Mouse (Mus musculus) spleen, postnatal 36 days (tissue): ENCODE results near the gene Focad.
"Not testable (repeated sequence)": the region's sequence is repeated elsewhere in the genome, so short reads cannot be mapped to it uniquely, and the experiment has no call there.

Experiments
- DNase-seq, 2 experiments: peaks; one replicate each; pipeline ENCODE4 v3.0.0; 2022; ENCODE audit warnings: low spot score in 2 of 2, mixed read lengths in 1 of 2

Focad gene

DNA sequence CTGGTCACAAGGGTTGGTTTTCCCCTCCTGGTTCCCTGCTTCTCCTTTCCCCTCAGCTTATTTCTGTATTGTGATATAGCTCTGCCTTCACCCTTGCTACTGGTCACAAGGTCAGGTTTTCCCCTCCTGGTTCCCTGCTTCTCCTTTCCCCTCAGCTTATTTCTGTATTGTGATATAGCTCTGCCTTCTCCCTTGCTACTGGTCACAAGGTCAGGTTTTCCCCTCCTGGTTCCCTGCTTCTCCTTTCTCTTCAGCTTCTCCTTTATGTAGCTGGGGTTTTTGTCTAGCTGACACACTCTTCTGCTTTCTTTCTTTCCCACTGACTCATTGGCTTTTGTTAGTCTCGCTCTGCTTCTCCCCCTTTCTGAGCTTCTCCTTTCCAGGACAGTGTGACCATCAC, 296.2 kb downstream of the Focad start:
- not testable (repeated sequence) for DNase-seq

DNA sequence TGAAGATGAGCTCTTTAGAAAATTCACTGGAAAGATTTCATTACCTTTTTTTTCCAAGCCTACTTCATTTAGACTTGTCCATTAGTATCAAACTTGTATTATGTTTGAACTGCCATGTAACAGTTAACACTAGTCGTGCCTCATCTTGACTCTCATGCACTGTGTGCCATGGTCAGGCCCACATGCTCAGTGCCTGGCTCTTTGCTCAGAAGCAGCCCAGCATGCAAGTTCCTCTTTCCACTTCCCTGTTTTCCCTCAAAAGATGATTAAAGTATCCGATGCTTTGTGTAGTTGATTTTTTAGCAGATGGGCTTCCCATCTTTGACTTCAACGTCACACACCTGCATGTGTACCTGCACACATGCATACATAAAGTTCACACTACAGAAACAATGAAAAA, 301.3 kb downstream of the Focad start:
- DNase-seq = peak in 1 of 2 experiments; percentile 7

DNA sequence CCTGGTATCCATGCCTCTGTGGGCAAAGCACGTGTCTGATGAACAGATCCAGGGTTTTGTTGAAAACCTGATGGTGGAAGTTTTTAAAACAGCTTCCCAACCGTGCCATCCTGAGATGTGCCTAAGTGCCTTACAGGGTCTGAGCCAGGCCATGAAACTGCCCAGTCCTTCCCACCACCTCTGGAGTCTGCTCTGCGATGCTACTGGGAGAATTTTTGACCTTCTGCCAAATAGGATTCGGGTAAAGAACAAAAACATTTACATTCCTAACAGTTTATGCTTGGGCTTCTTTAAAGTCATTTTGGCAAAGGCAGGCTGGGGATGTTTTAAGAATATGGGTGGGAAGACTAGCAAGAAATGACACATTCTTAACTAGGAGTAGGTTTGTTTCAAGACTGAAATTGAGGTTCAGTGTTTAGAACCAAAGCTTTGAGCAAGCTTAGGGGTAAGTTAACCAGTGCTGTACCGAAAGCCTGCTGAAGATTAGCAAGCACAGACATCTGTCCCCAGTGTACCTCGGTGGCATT, 302.6 kb downstream of the Focad start:
- no peak for DNase-seq

GRCm38 (mm10) chr4:88400302-88400991, 306.0 kb downstream of the Focad start:
- DNase-seq = no peak

DNA sequence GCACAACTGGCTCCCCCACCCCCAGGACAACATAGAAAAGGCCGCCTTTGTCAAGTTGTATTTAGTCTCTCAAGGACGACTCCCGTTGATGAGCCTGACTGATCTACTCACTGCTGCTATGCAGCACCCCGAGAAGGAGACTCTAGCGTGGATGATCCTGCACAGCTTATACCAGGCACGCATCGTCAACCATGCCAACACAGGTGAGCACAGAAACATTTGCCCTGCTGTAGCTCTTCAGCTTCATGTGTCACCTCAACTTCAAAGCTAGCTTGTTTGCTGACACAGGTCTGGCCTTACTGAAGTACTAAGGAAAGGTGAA, 306.5 kb downstream of the Focad start:
- no peak for DNase-seq

DNA sequence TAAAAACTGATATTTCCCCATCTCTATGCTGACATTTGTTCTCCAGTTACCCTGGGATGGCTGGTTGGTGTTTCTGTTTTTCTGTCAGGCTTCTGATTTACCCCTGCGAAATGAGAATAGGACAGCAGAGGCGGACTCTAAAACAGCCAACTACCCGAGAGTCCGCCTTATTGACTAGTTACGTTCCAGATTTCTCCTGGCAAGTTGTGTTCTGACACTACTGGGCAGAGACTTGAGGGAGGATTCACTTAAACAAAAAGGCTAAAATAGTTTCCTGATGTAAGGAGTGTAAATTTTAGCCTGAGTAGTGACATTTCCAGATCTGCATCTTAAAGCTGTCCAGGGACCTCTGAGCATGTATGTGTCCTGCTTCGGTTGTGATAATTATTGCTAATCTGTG, 308.5 kb downstream of the Focad start:
- DNase-seq = no peak

DNA sequence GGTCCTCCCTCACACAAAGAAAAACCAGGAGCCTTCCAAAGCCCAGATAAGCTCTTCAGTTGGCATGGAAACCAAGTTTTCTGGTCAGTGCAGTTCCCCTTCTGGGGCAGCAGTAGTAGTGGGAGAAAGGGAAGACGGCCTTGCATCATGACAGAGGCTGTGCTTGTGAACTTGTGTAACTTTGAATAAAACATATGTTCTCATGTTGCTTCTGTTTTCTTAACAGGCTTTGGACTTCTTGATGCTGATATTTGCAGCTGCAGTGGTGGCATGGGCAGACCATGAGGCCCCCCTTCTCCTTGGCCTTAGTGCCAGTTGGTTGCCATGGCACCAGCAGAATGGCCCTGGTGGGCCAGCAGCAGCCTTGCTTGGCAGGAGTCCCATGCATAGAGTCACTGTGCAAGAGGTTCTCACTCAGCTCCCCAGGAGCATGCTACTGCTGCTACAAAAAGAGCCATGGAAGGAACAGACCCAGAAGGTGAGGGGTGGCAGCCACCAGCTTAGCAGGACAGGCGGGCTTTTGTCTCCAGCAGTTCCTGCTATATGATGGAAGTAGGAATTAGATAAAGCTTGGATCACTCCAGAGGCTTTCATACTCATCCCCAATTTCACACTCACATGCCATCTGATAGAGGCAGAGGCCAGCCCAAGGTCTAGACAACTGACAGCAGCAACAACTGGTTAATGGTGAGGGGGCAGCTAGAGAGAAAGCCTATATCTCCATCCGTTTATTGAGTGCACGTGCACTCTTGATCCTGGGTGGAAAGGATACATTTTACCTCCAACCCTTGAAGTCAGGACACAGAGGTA, 312.7 kb downstream of the Focad start:
- peak in 1 of 2 experiments; percentile 14 for DNase-seq

- no peak for DNase-seq
Measured at GRCm38 (mm10) chr4:88409279-88409678, 314.9 kb downstream of the Focad start.

DNA sequence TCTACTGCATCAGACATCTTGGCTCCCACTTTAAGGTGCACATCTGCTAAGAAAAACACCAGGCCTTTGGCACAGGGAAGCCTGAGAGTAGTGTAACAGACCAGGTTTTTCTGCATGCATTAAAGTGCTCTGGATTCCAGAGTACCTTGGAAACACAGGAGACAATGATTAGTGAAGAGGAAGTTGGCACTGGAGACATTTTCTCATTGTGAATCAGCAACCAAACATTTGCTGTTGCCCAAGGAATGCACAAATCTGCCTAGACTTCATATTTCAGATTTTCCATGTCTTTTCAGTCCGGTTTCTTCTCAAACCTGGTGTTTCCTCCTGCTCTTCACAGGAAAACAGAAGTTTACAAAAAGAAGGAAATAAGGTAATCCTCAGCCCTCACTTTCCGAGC, 317.9 kb downstream of the Focad start:
- DNase-seq = no peak

- DNase-seq = no peak
Measured at GRCm38 (mm10) chr4:88415017-88415416, 320.6 kb downstream of the Focad start.

DNA sequence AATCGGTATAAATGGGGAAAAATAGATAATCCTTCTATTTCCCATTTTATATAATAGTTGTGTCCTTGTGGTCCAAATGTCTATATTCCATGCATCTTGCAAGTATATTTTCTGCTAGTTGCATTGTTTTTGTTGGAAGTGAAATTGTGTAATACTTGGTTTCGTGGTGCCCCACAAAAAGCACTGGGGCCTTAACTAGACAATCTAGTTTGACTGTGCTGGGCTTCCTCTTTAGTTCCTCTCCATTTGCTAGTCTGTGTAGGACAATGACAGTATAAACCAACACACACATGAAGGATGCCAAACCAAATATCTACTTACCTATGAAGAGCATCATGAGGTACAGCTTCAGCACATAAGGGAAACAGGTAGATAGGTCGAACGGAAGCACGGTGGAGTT, 324.9 kb downstream of the Focad start:
- no peak for DNase-seq

DNA sequence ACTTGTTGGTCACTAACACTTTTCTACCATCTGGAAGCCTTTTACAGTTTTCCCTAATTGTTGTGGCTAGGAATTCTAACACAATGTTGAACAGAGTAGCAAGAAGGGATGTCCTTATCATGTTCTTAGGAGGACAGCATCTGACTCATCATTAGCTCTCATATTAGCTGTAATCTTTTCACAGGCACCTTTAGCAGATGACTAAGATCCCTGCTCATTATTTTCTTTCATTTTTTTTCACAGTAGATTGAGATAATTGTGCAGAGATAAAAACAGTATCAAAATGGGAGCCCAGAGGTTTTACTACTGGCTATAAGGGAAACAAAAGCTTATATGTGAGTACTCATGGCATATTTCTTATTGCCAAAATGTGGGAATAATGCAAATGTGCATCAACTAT, 330.1 kb downstream of the Focad start:
- DNase-seq = no peak

- DNase-seq = no peak
Measured at GRCm38 (mm10) chr4:88427630-88428239, 333.3 kb downstream of the Focad start.

- peak in 1 of 2 experiments; percentile 5 for DNase-seq
Measured at GRCm38 (mm10) chr4:88432412-88433024, 338.1 kb downstream of the Focad start.

DNA sequence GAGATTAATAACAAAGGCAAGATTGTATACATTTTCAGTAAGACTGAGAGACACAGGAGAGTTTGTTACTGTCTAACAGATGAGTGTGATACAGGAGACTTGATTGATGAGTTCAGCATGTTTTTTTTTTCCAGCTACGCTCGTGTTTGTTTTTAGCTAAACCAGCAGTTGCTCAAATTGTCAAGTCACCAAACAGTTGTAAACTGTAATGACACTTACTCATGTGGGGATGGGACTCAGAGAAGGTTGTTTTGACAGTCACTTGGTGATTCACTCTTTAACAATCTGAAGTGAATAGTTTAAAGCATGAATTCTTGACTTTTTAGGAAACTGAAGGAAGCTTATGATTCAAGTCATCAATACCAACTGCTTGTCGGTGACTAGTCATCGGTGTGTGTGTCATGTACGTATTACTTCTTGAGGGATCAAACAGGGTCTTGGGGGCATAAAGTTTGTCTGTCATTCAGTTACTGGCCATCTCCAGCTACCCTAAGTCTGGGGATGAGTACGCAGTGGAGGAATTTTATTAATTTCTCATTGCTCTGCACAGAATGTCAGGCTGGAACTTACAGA, 342.2 kb downstream of the Focad start:
- no peak for DNase-seq

DNA sequence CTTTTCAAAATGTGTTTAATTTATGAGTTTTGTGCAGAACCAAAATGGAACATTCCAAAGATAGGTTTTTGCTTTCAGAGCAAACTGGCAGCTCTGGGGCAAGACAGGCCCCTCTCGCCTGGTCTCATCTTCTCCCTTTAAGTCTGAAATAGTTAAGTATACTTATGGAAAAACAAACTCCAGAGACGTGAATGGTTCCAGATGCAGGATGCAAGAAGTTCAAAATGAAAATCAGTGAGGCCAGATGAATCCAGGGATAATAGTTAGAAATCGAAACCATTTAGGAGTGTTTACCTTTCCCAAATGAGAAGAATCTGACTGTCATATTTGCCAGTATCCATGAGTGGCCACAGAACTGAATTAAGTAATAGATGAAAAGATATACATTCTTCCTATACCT, 342.7 kb downstream of the Focad start:
- DNase-seq = no peak

DNA sequence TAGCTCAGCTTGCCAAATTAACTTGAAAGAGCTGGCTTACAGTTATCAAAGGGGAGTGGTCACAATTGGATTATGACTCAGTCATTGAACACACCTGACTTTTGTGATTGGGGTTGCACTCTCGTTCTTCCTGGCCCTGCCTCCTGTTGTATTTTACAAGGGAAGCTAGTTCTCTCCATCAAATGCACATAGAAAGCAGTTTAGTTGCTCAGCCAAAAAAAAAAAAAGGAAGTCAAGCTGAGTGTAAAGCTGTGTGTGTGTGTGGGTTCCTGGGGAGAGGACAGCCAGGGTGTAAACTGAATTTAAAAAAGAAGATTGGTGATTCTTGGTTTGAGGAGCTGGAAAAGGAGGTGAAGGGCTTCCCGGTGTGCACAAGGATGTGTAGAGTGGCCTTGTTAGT, 343.5 kb downstream of the Focad start:
- DNase-seq = no peak

DNA sequence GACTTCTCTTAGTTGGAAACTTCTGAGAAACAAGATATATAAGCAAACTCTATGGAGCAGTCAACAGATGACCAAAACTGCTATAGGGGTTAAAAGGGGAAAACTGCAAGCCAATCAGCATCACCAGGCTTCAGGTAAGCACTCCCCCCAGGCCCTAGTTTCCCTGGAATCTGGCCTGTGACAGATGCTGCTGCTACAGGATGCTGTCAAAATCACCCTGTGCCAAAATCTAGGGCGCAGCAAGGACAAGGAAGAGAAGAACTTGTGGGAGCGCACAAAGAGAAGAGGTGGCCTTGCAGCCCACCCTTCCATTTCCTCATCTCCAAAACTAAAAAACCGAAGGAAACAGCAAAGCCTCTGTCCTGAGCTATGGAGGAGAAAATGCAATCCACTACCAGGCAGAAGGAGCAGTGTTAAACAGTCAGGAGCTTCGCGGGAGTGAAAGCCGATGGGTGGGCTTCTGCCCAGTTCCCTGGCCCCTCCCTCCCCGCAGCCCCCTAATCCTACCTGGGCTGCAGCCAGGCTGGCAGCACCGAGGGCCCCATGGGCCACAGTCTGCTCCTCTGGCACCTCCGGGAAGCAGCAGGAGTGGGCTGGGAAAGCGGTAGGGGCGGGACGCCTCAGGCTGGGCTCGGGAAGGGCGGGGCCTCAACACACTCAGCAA, 344.0 kb downstream of the Focad start, which contains the start of gene Hacd4:
TSS of gene Hacd4 (minus strand) at position 603 of the 664 bp plus-strand sequence.
- peak in 1 of 2 experiments; percentile 31 for DNase-seq

GRCm38 (mm10) chr4:88438990-88439329, 344.5 kb downstream of the Focad start:
- no peak for DNase-seq

DNA sequence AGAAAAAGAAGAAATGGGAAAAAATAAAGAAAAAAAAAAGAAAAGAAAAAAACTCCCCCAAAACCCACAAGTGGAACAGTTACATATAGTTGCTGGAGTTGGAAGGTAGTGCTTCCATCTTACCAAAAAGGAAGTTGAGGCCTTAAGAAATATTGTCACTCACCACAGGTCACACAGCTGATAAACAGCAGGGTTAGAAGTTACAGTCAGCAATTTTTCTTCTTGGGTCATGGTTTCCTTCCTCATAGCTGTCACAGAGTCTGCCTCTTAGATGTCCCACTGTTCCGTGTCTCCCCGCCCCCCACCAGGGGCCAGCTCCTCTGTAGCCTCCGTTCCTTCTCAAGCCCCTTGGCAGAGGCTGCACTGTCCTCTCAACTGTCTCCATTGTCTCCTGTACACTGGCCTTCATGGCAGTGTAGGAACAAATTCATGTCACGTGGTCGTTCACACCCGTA, 345.3 kb downstream of the Focad start:
- peak in 1 of 2 experiments; percentile 32 for DNase-seq

- no peak for DNase-seq
Measured at GRCm38 (mm10) chr4:88440814-88441213, 346.4 kb downstream of the Focad start.
